Mouse (Mus musculus): ENCODE data around the gene Tox2.

Tox2 gene

GRCm38 (mm10) chr2:163205737-163206490 lies 3.0 kb downstream of the Tox2 start:
- DNase-seq = no peak

- no peak for DNase-seq
Measured at GRCm38 (mm10) chr2:163207315-163207714, 4.4 kb downstream of the Tox2 start.

DNA sequence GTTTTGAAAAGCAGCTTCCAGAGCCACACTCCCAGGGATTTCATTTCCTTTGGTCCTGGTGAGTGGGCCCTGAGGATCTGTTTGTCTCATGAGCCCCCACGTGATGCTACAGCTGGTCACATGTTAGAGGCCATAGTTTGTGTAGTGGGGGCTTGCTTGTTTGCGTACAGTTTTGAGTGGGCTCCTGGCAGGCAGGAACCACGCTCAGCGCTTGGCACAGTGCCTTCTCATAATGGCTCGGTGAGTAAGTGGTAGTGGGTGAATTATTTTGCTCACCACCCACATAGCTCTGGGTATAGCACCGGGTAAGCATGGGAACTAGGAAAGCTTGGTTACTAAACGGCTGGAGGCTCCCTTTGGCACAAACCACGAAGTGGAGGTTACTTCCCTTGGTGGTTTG lies 6.2 kb downstream of the Tox2 start:
- no peak for DNase-seq

DNA sequence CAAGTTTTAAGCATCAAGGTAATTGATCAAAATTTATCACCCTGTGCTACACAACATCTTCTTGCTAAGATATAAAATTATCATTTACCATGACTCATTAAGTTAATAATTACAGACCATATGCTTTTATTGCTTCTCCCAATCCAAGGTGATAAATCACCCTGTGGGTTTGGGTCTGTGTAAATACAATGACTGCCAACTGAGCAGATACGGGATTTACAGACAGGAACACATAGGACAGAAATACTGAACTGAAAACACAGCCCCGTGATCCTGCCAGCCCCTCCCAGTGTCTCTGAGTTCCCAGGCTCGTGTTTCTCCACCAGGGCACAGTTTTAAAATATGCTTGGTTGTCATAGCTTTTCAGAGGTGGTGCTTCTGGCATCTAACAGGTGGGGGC lies 10.2 kb downstream of the Tox2 start:
- DNase-seq = no peak

GRCm38 (mm10) chr2:163218095-163218494 lies 15.2 kb downstream of the Tox2 start:
- no peak for DNase-seq

GRCm38 (mm10) chr2:163218571-163218970 lies 15.6 kb downstream of the Tox2 start:
- DNase-seq = no peak

GRCm38 (mm10) chr2:163219447-163219846 lies 16.5 kb downstream of the Tox2 start:
- no peak for DNase-seq

DNA sequence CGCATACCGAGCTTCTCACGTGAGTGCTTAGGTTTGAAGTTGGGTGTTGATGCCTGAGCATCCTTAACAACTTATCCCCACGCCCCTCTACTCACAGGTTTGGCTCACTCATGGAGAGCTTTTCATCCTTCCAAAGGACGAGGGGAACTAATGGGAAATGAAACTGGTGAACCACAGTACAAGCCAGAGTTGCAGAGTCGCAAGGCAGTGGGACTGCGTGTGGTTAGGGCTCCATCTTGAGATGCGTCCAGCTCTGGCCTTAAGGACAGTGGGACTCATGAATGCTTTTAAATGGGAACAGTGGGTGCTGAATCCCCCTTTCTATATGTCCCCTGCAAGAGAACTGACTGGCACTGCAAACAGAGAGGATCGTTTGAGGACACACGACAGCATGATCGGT lies 17.8 kb downstream of the Tox2 start:
- no peak for DNase-seq

DNA sequence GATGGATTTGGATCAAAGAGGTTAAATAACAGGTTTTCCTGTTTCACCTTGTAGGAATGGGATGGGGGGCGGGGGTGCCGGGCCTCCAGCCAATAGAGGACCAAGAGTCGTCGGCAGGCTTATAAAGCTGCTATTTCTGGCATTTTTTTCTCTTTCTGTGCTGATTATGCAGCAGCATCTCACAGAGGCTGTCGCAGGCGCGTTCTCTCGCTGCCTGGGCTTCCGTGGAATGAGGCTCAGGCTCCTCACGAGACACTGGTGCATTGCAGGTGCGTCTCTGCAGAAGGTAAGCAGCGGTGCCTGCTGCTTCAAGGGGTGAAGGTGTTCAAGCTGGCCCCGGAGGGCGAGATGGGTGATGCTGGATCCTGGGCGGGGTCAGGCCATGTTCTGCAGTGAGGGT lies 22.4 kb downstream of the Tox2 start:
- no peak for DNase-seq

GRCm38 (mm10) chr2:163229050-163229449 lies 26.1 kb downstream of the Tox2 start:
- DNase-seq = no peak

GRCm38 (mm10) chr2:163231781-163232534 lies 29.0 kb downstream of the Tox2 start:
- DNase-seq = no peak

DNA sequence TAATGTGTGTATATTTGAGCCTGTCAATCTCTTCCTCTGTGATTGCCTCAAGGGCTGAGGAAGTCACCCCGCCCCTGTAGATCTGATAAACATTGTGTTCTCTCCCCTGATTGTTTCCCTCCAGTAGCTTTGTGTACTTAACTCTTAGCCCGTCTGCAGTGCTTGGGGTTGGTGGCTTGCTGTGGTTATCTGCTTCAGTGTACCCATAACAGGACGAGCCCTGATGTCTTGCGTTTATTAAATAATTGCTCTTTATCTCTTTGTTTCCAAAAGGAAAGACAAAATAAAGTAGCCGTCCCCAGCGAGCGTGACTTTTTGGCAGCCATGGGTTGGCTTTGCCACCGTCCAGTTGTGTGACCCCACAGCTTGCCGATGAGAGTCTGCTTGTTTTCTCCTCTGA lies 30.7 kb downstream of the Tox2 start:
- no peak for DNase-seq

GRCm38 (mm10) chr2:163236057-163236456 lies 33.1 kb downstream of the Tox2 start:
- no peak for DNase-seq

GRCm38 (mm10) chr2:163237999-163238529 lies 35.1 kb downstream of the Tox2 start:
- no peak for DNase-seq

GRCm38 (mm10) chr2:163239945-163240344 lies 37.0 kb downstream of the Tox2 start:
- DNase-seq = no peak

- no peak for DNase-seq
Measured at GRCm38 (mm10) chr2:163241867-163242266, 38.9 kb downstream of the Tox2 start.

GRCm38 (mm10) chr2:163243917-163244852 lies 41.3 kb downstream of the Tox2 start:
- no peak for DNase-seq

DNA sequence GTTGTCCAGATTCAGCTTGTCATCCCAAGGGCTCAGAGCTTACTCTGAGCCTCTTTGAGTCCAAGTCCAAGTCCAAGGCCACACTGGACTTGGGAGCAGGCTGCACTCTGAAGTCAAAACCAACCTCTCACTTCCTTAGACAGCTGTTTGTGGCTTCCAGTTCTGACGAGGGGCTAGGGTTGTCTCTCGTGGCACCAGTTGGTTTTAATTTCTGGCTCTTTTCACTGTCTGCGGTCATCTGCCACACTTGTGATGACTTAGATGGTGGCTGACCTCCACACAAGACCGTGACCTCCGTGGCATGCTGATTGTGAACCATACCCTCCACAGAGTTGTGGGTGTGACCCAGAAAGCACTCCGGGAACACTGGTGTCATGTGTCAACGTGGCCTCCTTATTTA lies 46.0 kb downstream of the Tox2 start:
- DNase-seq = no peak

DNA sequence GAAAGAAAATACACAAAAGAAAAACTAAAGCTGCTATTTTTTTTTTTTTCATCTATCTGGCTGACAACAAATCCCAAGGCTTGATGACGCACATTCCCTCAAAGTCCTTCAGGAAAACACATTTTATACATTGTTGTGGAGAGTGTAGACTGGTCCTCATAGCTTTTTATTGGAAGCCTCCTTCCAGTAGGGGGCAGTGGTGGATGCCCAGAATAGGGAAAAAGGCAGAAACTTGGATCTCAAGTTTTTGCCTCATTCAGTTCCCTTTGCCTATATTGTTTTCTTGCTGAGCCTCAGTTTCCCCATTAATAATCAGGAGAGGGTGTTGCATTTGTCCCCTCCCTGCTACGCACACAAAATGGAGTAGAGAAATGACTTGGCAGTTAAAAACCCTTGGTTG lies 49.7 kb downstream of the Tox2 start:
- DNase-seq = no peak

- DNase-seq = no peak
Measured at GRCm38 (mm10) chr2:163253248-163254099, 50.5 kb downstream of the Tox2 start.

GRCm38 (mm10) chr2:163254228-163254627 lies 51.3 kb downstream of the Tox2 start:
- DNase-seq = no peak

GRCm38 (mm10) chr2:163256765-163257164 lies 53.8 kb downstream of the Tox2 start:
- no peak for DNase-seq

Data from cerebellum, adult 8-10 months (tissue).